Mouse (Mus musculus) adrenal gland, postnatal 4 days (tissue): ENCODE data around the gene Insig1. TPM values are rescaled to one million over a fixed set of nuclear protein-coding genes. Genes with fewer than 3 reads are reported as not detected.

Experiments used
- DNase-seq, 2 experiments: peaks; one replicate each; pipeline ENCODE4 v3.0.0; 2021 to 2022; ENCODE audit warnings: low spot score in 2 of 2, mixed read lengths in 2 of 2
- total RNA-seq, 2 experiments: library from RNA; stranded (reverse); gene quantifications; 2 replicates each; pipeline ENCODE4 v1.2.3; 2021

Insig1 gene
- total RNA-seq, 2 experiments from 2014 or later = 44.5 to 48.8 TPM

GRCm38 (mm10) chr5:28117882-28118530, 46.8 kb downstream of the Insig1 start:
- no peak for DNase-seq

DNA sequence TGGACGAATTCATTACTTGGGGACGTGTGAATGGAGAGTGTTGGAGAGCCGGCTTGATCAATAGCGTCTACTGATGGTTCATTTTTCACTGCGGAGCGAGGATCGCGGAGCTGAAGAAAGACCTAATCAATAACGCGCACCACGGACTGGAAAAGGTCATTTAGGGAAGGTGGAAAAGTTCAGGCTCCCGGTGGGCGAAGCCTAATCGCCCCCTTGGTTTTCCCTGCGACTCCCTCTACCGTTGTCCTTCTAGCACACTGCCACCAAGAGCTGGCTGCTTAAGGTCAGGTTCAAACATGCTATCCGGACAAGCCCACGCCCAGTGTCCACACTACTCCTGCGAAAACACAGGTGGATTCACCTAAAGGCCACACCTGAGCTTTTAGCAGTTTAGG, 47.4 kb downstream of the Insig1 start:
- no peak for DNase-seq

DNA sequence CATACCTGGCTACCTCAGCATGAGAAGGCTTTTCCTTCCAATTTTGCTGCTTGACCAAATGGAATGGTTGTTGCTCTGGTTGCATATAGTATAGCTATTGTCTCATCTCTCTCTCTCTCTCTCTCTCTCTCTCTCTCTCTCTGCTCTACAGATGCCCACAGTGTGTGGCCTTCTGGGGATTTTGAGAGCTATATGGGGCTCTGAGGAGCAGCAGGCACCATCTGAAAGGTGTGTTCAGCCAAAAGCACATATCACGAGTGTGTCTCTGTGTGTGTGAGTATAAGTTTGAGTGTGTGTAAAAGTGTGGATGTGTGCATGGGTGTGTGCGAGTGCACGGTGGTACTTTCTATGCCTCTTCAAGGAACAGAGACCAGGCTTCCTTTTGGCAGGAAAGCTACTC, 48.4 kb downstream of the Insig1 start:
- DNase-seq = no peak

DNA sequence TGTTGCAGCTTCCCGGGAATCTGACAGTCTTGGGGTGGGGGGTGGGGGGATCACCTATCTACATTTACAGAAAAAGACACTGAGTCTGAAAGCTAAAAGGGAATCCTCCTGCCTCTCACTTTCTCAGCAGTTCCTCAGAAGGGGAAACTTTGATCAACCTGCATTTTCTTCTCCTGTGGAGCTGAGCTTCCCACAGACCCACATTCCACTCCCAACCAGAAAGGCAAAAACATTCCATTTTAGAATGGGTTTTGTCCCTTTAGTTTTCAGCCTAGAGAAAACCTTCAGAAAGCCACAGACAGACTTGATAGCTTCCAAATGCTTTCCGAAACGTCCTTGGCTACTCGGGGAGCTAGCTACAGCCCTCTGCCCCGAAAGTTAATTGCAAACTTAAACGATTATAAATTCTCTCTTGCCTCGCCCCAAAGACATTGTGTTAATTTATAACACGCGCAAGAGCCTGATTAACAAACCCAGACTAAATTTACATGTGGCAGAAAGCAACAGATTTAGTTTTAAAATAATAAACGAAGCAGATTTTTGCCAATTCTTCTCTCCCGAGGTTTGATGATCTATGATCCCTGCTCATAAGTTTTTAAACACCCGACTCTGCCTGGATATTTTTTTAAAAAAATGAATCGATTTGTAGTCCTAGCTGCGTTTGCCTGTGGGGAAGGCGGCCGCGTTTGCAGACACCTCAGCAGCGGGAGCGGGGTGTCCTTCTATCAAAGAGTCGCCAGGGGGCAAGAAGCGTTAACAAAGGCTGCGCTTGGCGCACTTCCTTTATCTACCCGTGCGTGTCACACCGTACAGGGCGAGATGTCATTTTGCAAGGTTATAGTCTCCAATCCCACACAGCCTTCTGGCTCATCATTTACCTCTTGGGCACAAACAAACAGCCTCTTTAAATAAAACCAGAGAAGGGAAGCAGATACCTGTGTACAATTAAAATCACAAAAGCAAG, 51.6 kb downstream of the Insig1 start:
- DNase-seq = peak in 1 of 2 experiments; percentile 30

GRCm38 (mm10) chr5:28123455-28123825, 52.3 kb downstream of the Insig1 start:
- no peak for DNase-seq

DNA sequence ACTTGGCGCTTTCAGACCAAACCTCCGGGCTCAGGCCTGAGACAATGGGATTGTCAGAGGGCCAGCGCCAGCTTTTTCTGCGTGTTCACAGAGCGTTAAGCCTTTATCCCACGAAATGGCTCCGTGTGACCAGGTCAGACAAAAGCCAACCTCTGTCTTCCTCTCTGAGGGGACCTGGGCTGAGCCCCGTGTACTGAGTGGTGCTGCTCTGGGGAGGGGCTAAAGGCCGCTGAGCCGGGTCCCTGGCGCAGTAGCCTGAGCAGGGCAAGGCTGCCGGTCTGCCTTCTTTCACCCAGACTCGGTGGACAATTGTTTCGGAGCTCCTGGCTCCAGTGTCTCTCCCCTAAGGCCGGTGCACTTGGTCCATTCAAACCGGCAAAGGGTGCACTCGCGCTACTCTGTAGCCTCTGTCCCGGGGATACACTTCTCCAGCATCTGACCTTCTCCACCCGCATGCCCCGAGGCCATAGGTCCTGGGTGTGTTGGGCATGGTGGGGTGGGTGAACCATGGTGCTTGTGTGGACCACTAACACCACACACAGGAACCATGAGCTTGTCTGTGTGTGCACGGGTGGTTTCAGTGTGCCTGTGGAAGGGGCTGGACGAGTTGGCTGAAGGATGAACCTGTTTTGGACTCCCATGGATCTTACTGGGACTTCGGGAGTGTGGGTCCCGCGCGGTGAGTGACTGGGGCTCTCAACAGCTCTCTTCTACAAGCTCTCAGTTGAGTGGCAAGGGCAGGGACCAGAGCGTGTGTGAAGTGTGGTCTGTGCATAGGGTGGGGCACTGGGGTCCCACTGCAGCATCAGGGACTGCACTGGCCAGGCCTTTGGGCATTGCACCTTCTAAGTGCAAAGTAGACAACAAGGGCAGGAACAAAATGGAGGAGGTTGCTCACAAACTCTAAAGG, 53.4 kb downstream of the Insig1 start:
- no peak for DNase-seq

Other genes starting within 250 kb of the Insig1 start
- under 1 TPM in 1 of 2 experiments, not detected in 1; 0.06 TPM for gene Htr5a, start 229.2 kb upstream of the Insig1 start, total RNA-seq
- under 1 TPM; 0.08 to 0.28 TPM for gene En2, start 94.3 kb downstream of the Insig1 start, total RNA-seq
- gene Cnpy1, start 174.4 kb downstream of the Insig1 start, total RNA-seq = under 1 TPM; 0.17 TPM
- gene Rbm33, start 245.8 kb downstream of the Insig1 start, total RNA-seq = 10 to 100 TPM; 81.4 to 86.4 TPM